Mouse (Mus musculus) kidney, postnatal 4 days (tissue): ENCODE measurements around the gene Med31.
"Not testable (repeated sequence)": the region's sequence is repeated elsewhere in the genome, so short reads cannot be mapped to it uniquely, and the experiment has no call there.

Experiments
- DNase-seq, 2 experiments: peaks; one replicate each; pipeline ENCODE4 v3.0.0; 2021; ENCODE audit warnings: mixed read lengths in 2 of 2

Gene Med31

GRCm38 (mm10) chr11:72196506-72196905 lies 18.9 kb downstream of the Med31 start:
- no peak for DNase-seq

- no peak for DNase-seq
These were observed 21.1 kb downstream of the Med31 start for GRCm38 (mm10) chr11:72194259-72194658.

GRCm38 (mm10) chr11:72190857-72191256 lies 24.5 kb downstream of the Med31 start:
- no peak for DNase-seq

GRCm38 (mm10) chr11:72184252-72184651 lies 31.1 kb downstream of the Med31 start:
- no peak for DNase-seq

- DNase-seq: no peak
These were observed 34.3 kb downstream of the Med31 start for GRCm38 (mm10) chr11:72181136-72181535.

DNA sequence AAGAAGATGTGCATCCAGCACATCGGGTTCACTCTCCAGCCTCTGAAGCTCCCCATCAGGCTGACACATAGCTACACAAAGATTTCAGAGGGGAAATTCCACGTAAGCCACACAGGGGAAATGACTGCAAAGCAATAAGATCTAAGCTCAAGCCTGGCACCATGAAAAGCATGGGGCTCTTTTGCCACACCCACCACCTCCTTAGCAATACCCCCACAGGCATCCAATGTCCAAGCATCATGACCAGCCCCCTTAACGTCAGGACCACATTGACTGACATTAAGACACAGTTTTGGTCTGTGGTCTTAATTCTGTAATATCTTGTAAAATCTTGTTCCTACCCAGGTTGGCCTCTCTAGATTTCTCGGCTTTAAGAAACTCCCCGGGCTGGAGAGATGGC lies 34.8 kb downstream of the Med31 start:
- no peak for DNase-seq

- no peak for DNase-seq
These were observed 38.8 kb downstream of the Med31 start for GRCm38 (mm10) chr11:72176553-72176952.

- DNase-seq: no peak
These were observed 39.4 kb downstream of the Med31 start for GRCm38 (mm10) chr11:72175966-72176365.

GRCm38 (mm10) chr11:72174721-72175120 lies 40.7 kb downstream of the Med31 start:
- no peak for DNase-seq

- no peak for DNase-seq
These were observed 41.9 kb downstream of the Med31 start for GRCm38 (mm10) chr11:72173506-72173905.

GRCm38 (mm10) chr11:72171906-72172305 lies 43.5 kb downstream of the Med31 start:
- DNase-seq: not testable (repeated sequence)

DNA sequence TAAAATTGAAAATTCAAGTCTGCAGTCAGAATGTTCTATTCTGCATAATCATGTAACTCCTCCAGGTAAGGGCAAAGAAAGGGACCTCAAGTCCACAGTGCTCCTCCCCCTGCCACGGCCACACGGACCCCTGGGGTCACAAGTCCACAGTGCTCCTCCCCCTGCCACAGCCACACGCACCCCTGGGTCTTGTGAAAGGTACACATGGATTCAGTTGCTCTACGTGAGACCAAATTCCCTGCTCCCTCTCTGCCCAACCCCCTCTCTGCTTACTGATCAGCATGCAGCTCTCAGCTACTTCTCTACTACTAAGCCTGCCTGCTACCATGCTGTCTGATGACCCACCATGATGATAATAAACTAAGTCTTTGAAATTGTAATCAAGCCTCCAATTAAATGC lies 45.5 kb downstream of the Med31 start:
- DNase-seq: no peak

DNA sequence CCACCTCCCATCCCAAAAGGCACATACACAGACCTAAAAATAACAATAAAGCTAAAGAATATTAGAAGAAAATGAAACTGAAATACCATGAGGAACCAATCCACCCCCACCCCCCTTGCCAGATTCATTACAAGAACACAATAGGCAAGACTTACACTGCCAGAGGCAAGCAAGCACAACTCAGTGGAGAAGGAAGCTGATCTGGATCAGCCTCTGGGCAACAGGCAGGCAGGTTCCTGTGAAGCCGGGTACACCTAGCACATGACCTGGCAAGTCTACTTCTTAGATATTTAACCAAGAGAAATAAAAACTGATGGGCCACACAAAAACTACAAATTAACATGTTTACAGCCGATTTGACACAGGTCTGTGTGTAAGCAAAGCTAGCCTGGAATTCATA lies 52.2 kb downstream of the Med31 start:
- DNase-seq: no peak
